Mouse (Mus musculus) E14TG2a.4 (cell line): ENCODE data around the gene Gm44965.

Experiments used
- CTCF ChIP-seq: conservative IDR thresholded peaks from 2 replicates; pipeline ENCODE4 v1.5.1; 2014; ENCODE audit warnings: low read length
- NANOG ChIP-seq: IDR thresholded peaks from 2 replicates; pipeline ENCODE4 v1.6.1; 2014; ENCODE audit warnings: borderline replicate concordance, low read length, mixed read lengths
- POU5F1 ChIP-seq: IDR thresholded peaks from 2 replicates; pipeline ENCODE4 v1.6.1; 2014; ENCODE audit warnings: low read length, borderline replicate concordance

- TF ChIP-seq CTCF (no peak), NANOG (no peak), POU5F1 (no peak)
These were observed 56.3 kb downstream of the Gm44965 start for GRCm38 (mm10) chr6:48650041-48650440.
